Mouse (Mus musculus) limb, embryonic 15.5 days (tissue): ENCODE results near the gene Rapgef3. TPM values are rescaled to one million over a fixed set of nuclear protein-coding genes. Genes with fewer than 3 reads are reported as not detected.

Source experiments
- ATAC-seq: fragments of 200-750 bp; cut with Nextera tagmentation; 2 replicates; pipeline ENCODE4 v1.8.0; 2017; ENCODE audit warnings: low read depth, moderate TSS enrichment; ENCODE audit not compliant: insufficient number of reproducible peaks, low FRiP score, low TSS enrichment
- H3K27ac ChIP-seq: fragments of 300-500 bp; sonication (generic); 2 replicates; pipeline ENCODE4 v1.5.1; 2015; ENCODE audit warnings: moderate library complexity, mild to moderate bottlenecking, inconsistent platforms
- H3K27me3 ChIP-seq: fragments of 300-500 bp; sonication (generic); 2 replicates; pipeline ENCODE4 v1.6.1; 2015; ENCODE audit warnings: inconsistent platforms
- H3K36me3 ChIP-seq: fragments of 300-500 bp; sonication (generic); 2 replicates; pipeline ENCODE4 v1.6.1; 2015; ENCODE audit warnings: inconsistent platforms
- H3K4me1 ChIP-seq: fragments of 300-500 bp; sonication (generic); 2 replicates; pipeline ENCODE4 v1.6.1; 2015; ENCODE audit warnings: inconsistent platforms
- H3K4me2 ChIP-seq: fragments of 300-500 bp; sonication (generic); 2 replicates; pipeline ENCODE4 v1.6.1; 2015; ENCODE audit warnings: mild to moderate bottlenecking, inconsistent platforms
- H3K4me3 ChIP-seq: fragments of 300-500 bp; sonication (generic); 2 replicates; pipeline ENCODE4 v1.5.1; 2015; ENCODE audit warnings: mild to moderate bottlenecking, inconsistent platforms
- H3K9ac ChIP-seq: fragments of 300-500 bp; sonication (generic); 2 replicates; pipeline ENCODE4 v1.6.1; 2015; ENCODE audit warnings: inconsistent platforms
- H3K9me3 ChIP-seq: fragments of 300-500 bp; sonication (generic); 2 replicates; pipeline ENCODE4 v1.6.1; 2016; ENCODE audit warnings: inconsistent platforms
- WGBS: fragments of 180-500 bp; shearing (Covaris S2); methylation state at CpG from one replicate; pipeline ENCODE4 v1.1.7; 2015; 5-methylcytosine and 5-hydroxymethylcytosine counted together
- polyA plus RNA-seq: library from polyadenylated mRNA; unstranded; fragments of >200 nt; fragmentation: Nextera tagmentation; extraction: Ambion mirVana; gene quantifications from 2 replicates; pipeline ENCODE4 v1.2.1, GENCODE M21; 2015

Gene Rapgef3
- polyA plus RNA-seq, 1 experiment from 2014 or later: 9.8 TPM

- H3K27ac ChIP-seq: no peak overlapping the region
- peaks cover 2% of the 10 kb centered on the region; the same call in 1 of the 2 replicates for H3K4me1 ChIP-seq
- H3K4me2 ChIP-seq: no peak overlapping the region
- ATAC-seq: no peak
- no peaks in the 10 kb centered on the region for H3K36me3 ChIP-seq
- no peaks in the 10 kb centered on the region for H3K9me3 ChIP-seq
- H3K4me3 ChIP-seq: no peak overlapping the region
- WGBS: 89% methylated on average over 8 of the region's 8 CpGs
- H3K9ac ChIP-seq: no peak overlapping the region
- H3K27me3 ChIP-seq: no peaks in the 10 kb centered on the region
Measured at GRCm38 (mm10) chr15:97715083-97715482, 52.7 kb downstream of the Rapgef3 start.

- no peak for ATAC-seq
- H3K4me1 ChIP-seq: peaks cover 2% of the 10 kb centered on the region; the same call in 1 of the 2 replicates
- H3K27ac ChIP-seq: no peak overlapping the region
- H3K9me3 ChIP-seq: no peaks in the 10 kb centered on the region
- no peak overlapping the region for H3K4me2 ChIP-seq
- H3K9ac ChIP-seq: no peak overlapping the region
- 67% methylated on average over 6 of the region's 6 CpGs for WGBS
- H3K36me3 ChIP-seq: no peaks in the 10 kb centered on the region
- no peak overlapping the region for H3K4me3 ChIP-seq
- H3K27me3 ChIP-seq: no peaks in the 10 kb centered on the region
Measured at GRCm38 (mm10) chr15:97712546-97712945, 55.2 kb downstream of the Rapgef3 start.

- Histone ChIP-seq H3K9me3 (no peaks in the 10 kb centered on the region), H3K4me3 (no peak overlapping the region), H3K4me1 (peaks cover 2% of the 10 kb centered on the region; the same call in 1 of the 2 replicates), H3K9ac (no peak overlapping the region), H3K4me2 (no peak overlapping the region), H3K27me3 (no peaks in the 10 kb centered on the region), H3K27ac (no peak overlapping the region), H3K36me3 (no peaks in the 10 kb centered on the region)
- ATAC-seq: no peak
- 32% methylated on average over 6 of the region's 6 CpGs for WGBS
Measured at GRCm38 (mm10) chr15:97710906-97711305, 56.9 kb downstream of the Rapgef3 start.

GRCm38 (mm10) chr15:97705211-97706050 is 62.3 kb downstream of the Rapgef3 start, which contains the start of gene Rpap3:
TSS of gene Rpap3 (minus strand) at chr15:97705825.
- WGBS: under 1% methylated on average over 71 of the region's 71 CpGs
- H3K4me3 ChIP-seq: peak within 1 kb of the TSS; percentile 86
- peaks cover 14% of the 10 kb centered on the region for H3K4me1 ChIP-seq
- no peaks in the 10 kb centered on the region for H3K9me3 ChIP-seq
- H3K27me3 ChIP-seq: no peaks in the 10 kb centered on the region
- peak within 1 kb of the TSS; percentile 88 for H3K9ac ChIP-seq
- peak within 1 kb of the TSS; percentile 67 for H3K27ac ChIP-seq
- peak; percentile 87 for ATAC-seq
- peaks cover 25% of the 10 kb centered on the region for H3K36me3 ChIP-seq
- peak within 1 kb of the TSS; percentile 69 for H3K4me2 ChIP-seq

- peaks cover 91% of the 10 kb centered on the region for H3K36me3 ChIP-seq
- WGBS: 89% methylated on average over 10 of the region's 10 CpGs
- no peak overlapping the region for H3K4me3 ChIP-seq
- no peak overlapping the region for H3K27ac ChIP-seq
- no peaks in the 10 kb centered on the region for H3K9me3 ChIP-seq
- H3K27me3 ChIP-seq: no peaks in the 10 kb centered on the region
- H3K4me2 ChIP-seq: no peak overlapping the region
- H3K4me1 ChIP-seq: no peaks in the 10 kb centered on the region
- ATAC-seq: no peak
- no peak overlapping the region for H3K9ac ChIP-seq
Measured at GRCm38 (mm10) chr15:97696616-97697015, 71.2 kb downstream of the Rapgef3 start.

Other genes starting within 250 kb of the Rapgef3 start
- gene Rpap3, start 62.1 kb downstream of the Rapgef3 start, polyA plus RNA-seq: 20.8 and 21.2 TPM in 2 replicates
- 60.0 and 68.0 TPM in 2 replicates for gene Endou, start 36.6 kb downstream of the Rapgef3 start, polyA plus RNA-seq
- gene Slc48a1, start 10.5 kb upstream of the Rapgef3 start, polyA plus RNA-seq: 58.7 and 59.0 TPM in 2 replicates
- gene Hdac7, start 76.5 kb upstream of the Rapgef3 start, polyA plus RNA-seq: 33.5 and 34.1 TPM in 2 replicates
- gene Vdr, start 142.7 kb upstream of the Rapgef3 start, polyA plus RNA-seq: 3.4 and 4.2 TPM in 2 replicates
- 48.8 and 51.3 TPM in 2 replicates for gene Tmem106c, start 196.2 kb upstream of the Rapgef3 start, polyA plus RNA-seq
- gene Col2a1, start 236.7 kb upstream of the Rapgef3 start, polyA plus RNA-seq: 807 and 885 TPM in 2 replicates